Mouse (Mus musculus): ENCODE measurements around the gene Cald1. TPM values are rescaled to one million over a fixed set of nuclear protein-coding genes. Genes with fewer than 3 reads are reported as not detected.

Gene Cald1
- polyA plus RNA-seq, 1 experiment = 7.9 TPM

DNA sequence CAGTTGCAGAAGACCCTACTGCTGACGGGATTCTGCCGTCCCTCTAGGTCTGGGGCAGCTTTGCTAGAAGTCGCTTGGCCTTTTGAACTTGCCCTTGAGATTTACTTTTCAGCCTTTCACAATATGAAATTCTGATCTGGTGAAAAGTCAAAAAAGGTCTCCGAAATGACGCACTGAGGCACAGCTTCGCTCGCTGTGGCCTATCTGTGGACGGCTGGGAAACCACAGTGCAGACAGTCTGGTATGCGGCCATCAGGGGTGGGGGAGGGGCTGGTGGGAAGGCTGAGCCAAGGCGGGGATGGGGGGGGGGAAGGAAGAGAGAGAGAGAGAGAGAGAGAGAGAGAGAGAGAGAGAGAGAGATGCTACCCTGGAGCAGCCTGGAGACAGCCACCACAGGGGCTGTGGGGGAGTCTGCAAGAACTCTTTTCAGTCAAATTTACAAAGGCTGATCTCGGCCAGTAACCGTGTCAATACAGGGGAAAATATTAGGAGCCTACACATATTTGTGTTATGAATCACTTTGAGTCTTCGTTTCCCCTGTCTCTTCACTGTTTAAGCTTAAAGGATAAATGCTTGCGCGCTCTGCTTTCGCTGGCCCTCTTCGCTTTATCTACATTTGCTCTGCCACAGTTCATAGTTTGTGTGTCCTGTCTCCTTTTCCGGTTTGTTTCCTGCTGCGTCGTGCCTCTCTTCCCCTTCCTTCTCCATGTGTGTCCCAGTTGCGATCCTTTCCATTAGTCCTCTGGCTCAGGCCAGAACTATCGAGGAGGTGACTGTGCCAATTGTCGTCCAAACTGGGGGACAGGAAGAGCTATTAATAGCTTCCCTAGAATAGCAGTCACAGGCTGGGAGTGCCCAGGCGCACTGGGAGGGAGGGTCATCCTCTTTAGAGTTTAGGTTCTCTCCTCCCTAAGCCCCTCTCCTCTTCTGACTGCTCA lies 11.9 kb downstream of the Cald1 start:
- no peak overlapping the region for H3K4me3 ChIP-seq (ENCODE audit: insufficient read depth, low read length)
- H3K4me1 ChIP-seq (ENCODE audit: control insufficient read depth, insufficient read depth, low read length) = peaks cover 37% of the 10 kb centered on the region
- TF ChIP-seq POLR2A (IDR thresholded peaks at IDR 0.05; ENCODE audit: borderline replicate concordance, low read depth, low read length) (no peak), CTCF (IDR thresholded peaks at IDR 0.05; ENCODE audit: low read depth, low read length) (no peak)
- H3K27ac ChIP-seq (ENCODE audit: insufficient read depth, low read depth, low read length) = peak overlapping the region; percentile 49

DNA sequence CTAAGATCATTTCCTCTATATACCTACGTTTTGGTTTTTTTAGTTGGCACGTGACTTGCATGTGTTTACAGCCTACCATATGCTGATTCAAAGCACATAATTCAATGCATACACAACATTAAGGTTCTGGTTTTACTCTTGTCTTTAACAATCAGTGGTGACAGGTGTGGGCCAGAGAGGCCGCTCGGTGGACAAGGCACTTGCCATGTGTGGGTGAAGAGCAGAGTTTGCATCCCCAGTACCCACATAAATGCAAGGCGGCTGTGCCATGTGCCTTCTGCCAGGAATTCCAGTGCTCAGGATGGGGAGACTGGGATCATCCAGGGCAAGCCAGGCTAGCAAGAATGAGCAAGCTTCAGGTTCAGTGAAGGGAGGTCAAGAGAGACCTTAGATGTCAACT lies 14.8 kb downstream of the Cald1 start:
- Histone ChIP-seq H3K4me1 (ENCODE audit: control insufficient read depth, insufficient read depth, low read length) (peaks cover 33% of the 10 kb centered on the region), H3K4me3 (ENCODE audit: insufficient read depth, low read length) (no peak overlapping the region), H3K27ac (ENCODE audit: insufficient read depth, low read depth, low read length) (no peak overlapping the region)
- TF ChIP-seq POLR2A (IDR thresholded peaks at IDR 0.05; ENCODE audit: borderline replicate concordance, low read depth, low read length) (no peak), CTCF (IDR thresholded peaks at IDR 0.05; ENCODE audit: low read depth, low read length) (no peak)

DNA sequence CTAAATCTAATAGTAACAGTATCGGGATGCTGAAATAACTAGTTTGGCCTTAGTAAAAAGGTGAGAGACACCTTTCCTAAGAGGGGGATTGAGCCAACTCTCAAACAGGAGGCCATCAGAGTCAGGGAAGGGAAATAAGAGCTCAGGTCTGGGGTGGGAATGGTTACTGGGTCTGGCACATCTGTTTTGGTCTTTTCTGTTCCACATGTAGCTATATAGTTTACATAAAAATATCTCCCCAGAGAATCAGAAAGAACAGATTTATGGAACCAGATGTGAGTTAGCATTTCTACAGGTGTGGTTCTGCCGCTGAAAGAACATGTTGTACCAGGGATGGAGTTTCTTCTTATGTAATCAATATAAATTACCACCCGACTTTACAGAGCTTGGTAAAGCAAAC lies 17.1 kb downstream of the Cald1 start:
- TF ChIP-seq CTCF (IDR thresholded peaks at IDR 0.05; ENCODE audit: low read depth, low read length) = no peak
- TF ChIP-seq POLR2A (IDR thresholded peaks at IDR 0.05; ENCODE audit: borderline replicate concordance, low read depth, low read length) = no peak
- Histone ChIP-seq H3K4me3 (ENCODE audit: insufficient read depth, low read length) (no peak overlapping the region), H3K27ac (ENCODE audit: insufficient read depth, low read depth, low read length) (no peak overlapping the region), H3K4me1 (ENCODE audit: control insufficient read depth, insufficient read depth, low read length) (peaks cover 24% of the 10 kb centered on the region)

DNA sequence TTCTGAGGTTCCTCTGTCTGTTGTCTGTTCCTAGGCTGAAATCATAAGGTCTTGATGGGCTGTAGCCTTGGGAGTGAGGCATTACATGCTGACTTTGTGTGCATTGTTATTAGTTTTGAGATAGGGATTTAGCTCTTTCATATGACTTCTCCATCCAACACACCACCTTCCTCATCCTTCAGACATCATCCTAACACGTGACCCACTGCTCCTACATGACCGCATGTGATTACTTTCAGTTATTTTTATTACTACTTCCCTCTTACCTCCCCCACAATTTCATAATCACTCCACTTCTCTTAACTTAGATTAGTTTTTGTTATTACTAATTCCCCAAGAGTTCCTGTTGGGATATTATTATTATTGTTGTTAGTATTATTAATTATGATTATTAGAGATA lies 21.2 kb downstream of the Cald1 start:
- TF ChIP-seq POLR2A (IDR thresholded peaks at IDR 0.05; ENCODE audit: borderline replicate concordance, low read depth, low read length) (no peak), CTCF (IDR thresholded peaks at IDR 0.05; ENCODE audit: low read depth, low read length) (no peak)
- H3K27ac ChIP-seq (ENCODE audit: insufficient read depth, low read depth, low read length) = peak overlapping the region; percentile 94
- no peak overlapping the region for H3K4me3 ChIP-seq (ENCODE audit: insufficient read depth, low read length)
- H3K4me1 ChIP-seq (ENCODE audit: control insufficient read depth, insufficient read depth, low read length) = peaks cover 21% of the 10 kb centered on the region

DNA sequence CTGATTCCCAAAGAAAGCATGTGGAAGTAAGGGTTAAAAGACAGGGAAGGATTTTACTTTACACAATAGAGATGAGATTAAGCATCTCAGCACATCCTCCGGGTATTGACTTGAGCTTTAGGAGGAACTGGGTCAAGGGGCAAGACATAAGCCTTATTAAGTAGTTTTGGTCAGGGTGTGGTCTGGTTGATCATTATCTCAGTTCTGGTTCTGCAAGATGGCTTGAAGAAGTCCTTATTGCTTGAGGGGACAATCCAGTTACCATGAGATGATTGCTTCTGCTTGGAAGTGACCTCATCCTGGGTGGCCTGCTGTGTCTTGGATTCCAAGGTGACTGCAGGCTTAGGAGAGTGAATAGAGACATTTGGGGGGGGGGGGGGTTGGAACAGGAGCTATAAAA lies 21.9 kb downstream of the Cald1 start:
- no peak for TF ChIP-seq POLR2A (IDR thresholded peaks at IDR 0.05; ENCODE audit: borderline replicate concordance, low read depth, low read length)
- no peak for TF ChIP-seq CTCF (IDR thresholded peaks at IDR 0.05; ENCODE audit: low read depth, low read length)
- H3K4me1 ChIP-seq (ENCODE audit: control insufficient read depth, insufficient read depth, low read length) = peaks cover 21% of the 10 kb centered on the region
- H3K27ac ChIP-seq (ENCODE audit: insufficient read depth, low read depth, low read length) = peak overlapping the region; percentile 62
- H3K4me3 ChIP-seq (ENCODE audit: insufficient read depth, low read length) = no peak overlapping the region

DNA sequence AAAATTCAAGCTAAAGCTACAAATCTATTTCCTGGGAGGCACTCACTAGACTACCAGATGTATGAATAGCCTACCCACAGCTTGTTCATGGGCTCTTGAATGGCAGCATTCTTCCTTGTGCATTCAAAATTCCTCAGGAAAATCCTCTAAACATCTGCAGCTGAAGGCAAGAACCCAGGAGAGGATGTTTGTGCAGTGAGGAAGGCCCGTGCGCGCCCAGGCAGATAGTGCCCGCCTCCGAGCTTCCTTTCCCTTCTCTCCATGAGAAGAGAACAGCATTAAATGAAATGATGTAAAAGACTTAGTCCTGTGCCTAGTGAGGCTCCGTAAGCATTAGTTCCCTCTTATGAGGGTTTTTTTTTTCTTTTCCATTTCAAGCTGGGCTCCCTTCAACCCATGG lies 24.6 kb downstream of the Cald1 start:
- Histone ChIP-seq H3K27ac (ENCODE audit: insufficient read depth, low read depth, low read length) (no peak overlapping the region), H3K4me1 (ENCODE audit: control insufficient read depth, insufficient read depth, low read length) (peaks cover 27% of the 10 kb centered on the region), H3K4me3 (ENCODE audit: insufficient read depth, low read length) (no peak overlapping the region)
- TF ChIP-seq POLR2A (IDR thresholded peaks at IDR 0.05; ENCODE audit: borderline replicate concordance, low read depth, low read length) = no peak
- TF ChIP-seq CTCF (IDR thresholded peaks at IDR 0.05; ENCODE audit: low read depth, low read length) = no peak

DNA sequence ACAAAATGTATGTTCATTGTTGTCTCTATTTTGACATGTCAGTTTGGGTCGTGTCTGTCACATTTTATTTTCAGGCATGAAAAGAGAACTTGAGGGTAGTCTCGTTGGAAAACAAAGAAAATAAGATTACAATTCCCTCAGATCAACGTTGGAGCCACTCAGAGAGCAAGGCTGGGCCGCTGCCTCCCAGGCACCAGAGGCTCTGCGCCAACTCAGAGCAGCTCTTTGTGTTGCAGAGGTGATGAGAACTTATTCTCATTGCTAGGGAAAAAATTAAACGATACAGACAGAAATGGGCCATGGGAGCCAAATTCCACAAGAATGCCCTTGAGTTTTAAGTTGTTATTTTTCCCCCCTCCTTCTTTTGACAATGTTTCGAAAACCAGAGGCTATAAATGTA lies 25.0 kb downstream of the Cald1 start:
- Histone ChIP-seq H3K4me1 (ENCODE audit: control insufficient read depth, insufficient read depth, low read length) (peaks cover 29% of the 10 kb centered on the region), H3K4me3 (ENCODE audit: insufficient read depth, low read length) (no peak overlapping the region), H3K27ac (ENCODE audit: insufficient read depth, low read depth, low read length) (no peak overlapping the region)
- no peak for TF ChIP-seq POLR2A (IDR thresholded peaks at IDR 0.05; ENCODE audit: borderline replicate concordance, low read depth, low read length)
- TF ChIP-seq CTCF (IDR thresholded peaks at IDR 0.05; ENCODE audit: low read depth, low read length) = no peak

DNA sequence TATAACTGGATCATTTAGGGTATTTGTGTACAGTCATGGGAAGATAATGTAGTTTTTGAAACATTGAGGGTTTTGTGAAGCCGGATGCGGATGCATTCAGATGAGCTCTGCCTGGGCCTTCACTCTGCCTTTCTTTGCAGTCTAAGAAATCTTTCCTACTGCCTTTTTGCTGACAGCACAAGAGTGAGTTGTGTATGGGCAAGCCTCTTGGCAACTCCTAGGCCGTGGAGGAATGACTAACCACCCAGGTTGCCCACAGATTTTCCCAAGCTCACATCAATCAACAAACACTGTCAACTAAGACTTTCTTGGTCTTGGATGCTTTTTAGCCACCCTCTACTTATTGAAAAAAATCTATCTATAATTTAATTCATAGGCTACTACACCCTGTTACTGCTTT lies 26.2 kb downstream of the Cald1 start:
- Histone ChIP-seq H3K4me1 (ENCODE audit: control insufficient read depth, insufficient read depth, low read length) (peaks cover 32% of the 10 kb centered on the region), H3K27ac (ENCODE audit: insufficient read depth, low read depth, low read length) (no peak overlapping the region), H3K4me3 (ENCODE audit: insufficient read depth, low read length) (no peak overlapping the region)
- no peak for TF ChIP-seq CTCF (IDR thresholded peaks at IDR 0.05; ENCODE audit: low read depth, low read length)
- TF ChIP-seq POLR2A (IDR thresholded peaks at IDR 0.05; ENCODE audit: borderline replicate concordance, low read depth, low read length) = no peak

DNA sequence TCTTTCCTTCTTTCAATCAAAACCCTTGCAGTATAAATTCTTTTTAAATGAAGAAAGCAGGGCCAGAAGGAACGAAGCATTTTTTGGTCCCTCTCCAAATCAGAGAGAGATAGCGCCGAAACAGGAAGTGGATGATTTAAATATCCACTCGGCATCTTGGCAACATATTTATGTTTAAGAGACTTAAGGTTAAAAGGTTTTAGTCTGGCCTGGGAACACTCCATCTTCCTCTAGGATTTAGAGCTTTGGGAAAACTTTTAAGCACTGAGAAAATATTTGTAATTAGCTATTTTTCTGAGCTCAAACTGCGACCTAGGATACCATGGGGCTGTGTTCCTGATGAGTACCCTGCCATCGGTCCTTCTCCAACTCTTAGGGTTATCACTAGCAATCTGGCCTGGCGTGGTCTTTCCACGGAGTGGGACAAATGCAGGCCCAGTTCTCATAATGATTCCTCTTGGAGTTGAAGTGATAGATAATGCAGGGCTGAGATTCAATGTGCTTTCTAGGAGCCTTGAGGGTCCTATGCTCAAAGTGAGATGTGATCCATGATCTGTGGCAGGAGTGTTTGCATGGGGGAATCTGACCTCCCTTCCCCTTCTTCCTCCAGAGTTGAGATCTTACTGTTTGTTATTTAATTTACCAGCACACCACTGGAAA lies 28.4 kb downstream of the Cald1 start:
- no peak overlapping the region for H3K4me3 ChIP-seq (ENCODE audit: insufficient read depth, low read length)
- H3K27ac ChIP-seq (ENCODE audit: insufficient read depth, low read depth, low read length) = no peak overlapping the region
- H3K4me1 ChIP-seq (ENCODE audit: control insufficient read depth, insufficient read depth, low read length) = peaks cover 20% of the 10 kb centered on the region
- TF ChIP-seq CTCF (IDR thresholded peaks at IDR 0.05; ENCODE audit: low read depth, low read length) (no peak), POLR2A (IDR thresholded peaks at IDR 0.05; ENCODE audit: borderline replicate concordance, low read depth, low read length) (no peak)

DNA sequence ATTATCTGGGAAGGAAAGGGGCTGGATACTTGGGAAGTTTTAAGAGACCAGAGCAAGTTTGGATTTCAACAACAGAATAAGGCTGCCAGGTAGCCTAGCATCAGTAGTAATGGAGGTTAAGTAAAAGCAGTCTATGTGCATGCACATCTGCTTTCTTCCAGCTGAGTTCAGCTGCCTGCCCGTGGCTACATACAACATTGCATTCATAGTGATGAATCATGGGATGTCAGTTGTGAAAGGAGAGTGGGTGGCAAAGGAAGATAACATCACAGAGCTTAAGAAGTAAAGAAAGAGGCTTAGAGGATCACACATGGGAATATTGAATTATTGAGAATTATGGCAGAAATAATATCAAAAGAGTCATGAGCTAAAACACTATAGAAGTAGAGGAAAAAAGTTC lies 29.8 kb downstream of the Cald1 start:
- no peak for TF ChIP-seq POLR2A (IDR thresholded peaks at IDR 0.05; ENCODE audit: borderline replicate concordance, low read depth, low read length)
- TF ChIP-seq CTCF (IDR thresholded peaks at IDR 0.05; ENCODE audit: low read depth, low read length) = no peak
- Histone ChIP-seq H3K4me1 (ENCODE audit: control insufficient read depth, insufficient read depth, low read length) (peaks cover 18% of the 10 kb centered on the region), H3K27ac (ENCODE audit: insufficient read depth, low read depth, low read length) (no peak overlapping the region), H3K4me3 (ENCODE audit: insufficient read depth, low read length) (no peak overlapping the region)

Measured in bone marrow macrophage, adult 2 months (primary cell).